ENCODE assay signal across 8 mouse cellular contexts in the genomic region with DNA sequence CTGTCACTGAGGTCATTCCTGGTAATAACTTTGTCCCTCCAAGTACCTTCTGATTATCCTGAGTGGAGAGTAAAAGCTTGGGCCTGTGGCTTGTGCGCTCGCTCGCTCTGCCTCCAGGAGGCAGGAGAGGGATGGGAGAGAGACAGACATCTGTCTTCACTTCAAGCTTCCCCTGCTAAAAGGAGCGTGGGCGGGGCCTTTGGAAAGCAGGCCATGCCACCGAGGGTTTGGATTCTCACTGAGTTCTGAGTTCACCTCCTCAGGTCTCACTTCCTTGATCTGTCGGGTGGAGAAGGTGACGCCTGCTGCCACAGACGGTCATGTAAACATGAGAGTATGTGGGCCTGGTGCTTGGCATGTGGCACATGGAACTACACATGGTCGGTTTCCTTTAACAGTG. TPM values are rescaled to one million over a fixed set of nuclear protein-coding genes. Genes with fewer than 3 reads are reported as not detected.
DNase-seq lines count a peak whose midpoint lies in the region; ATAC-seq and TF ChIP-seq lines count a peak whose summit lies in the region.

No protein-coding gene starts in this region.

- no peak for ATAC-seq in frontal cortex, adult (ENCODE audit: low TSS enrichment)

- no peaks in the 10 kb centered on the region for H3K27me3 ChIP-seq in heart, adult 2 months (ENCODE audit: control insufficient read depth, insufficient read depth, low read length)

- TF ChIP-seq POLR2A in heart, adult 2 months (IDR thresholded peaks at IDR 0.05; ENCODE audit: insufficient read depth, low read depth, low read length) = no peak

- peaks cover 6% of the 10 kb centered on the region; the same call in 1 of the 2 replicates for H3K79me2 ChIP-seq in heart, adult 2 months (replicated peaks; ENCODE audit: control insufficient read depth, insufficient read depth, low read length)

- peak; percentile 30 to 42 for DNase-seq in heart, adult 2 months
- no peak for DNase-seq in heart, postnatal 36 days
- peak; percentile 56 for DNase-seq in A20 (ENCODE audit: low read depth, low spot score)
- peak; percentile 58 for DNase-seq in brain, adult 2 months (ENCODE audit: low read depth, low spot score)
- DNase-seq in kidney, postnatal 36 days = peak; percentile 51 to 79
- DNase-seq in thymus, postnatal 0 days (ENCODE audit: low spot score) = peak; percentile 38
- DNase-seq in frontal cortex, postnatal 14 days (ENCODE audit: low spot score in 2 of 2) = no peak

- no peaks in the 10 kb centered on the region; the same call in 1 of the 2 replicates for H3K36me3 ChIP-seq in heart, adult 2 months (ENCODE audit: control insufficient read depth, insufficient read depth, low read length)

- no peak overlapping the region for H3K27ac ChIP-seq in heart, adult 2 months

- peak; percentile 64 for TF ChIP-seq CTCF in heart, adult 2 months (IDR thresholded peaks at IDR 0.05)

- TF ChIP-seq EP300 in heart, adult 2 months (IDR thresholded peaks at IDR 0.05; ENCODE audit: insufficient read depth, low read depth, low read length) = no peak

- H3K9ac ChIP-seq in heart, adult 2 months (ENCODE audit: low read depth, low read length) = no peak overlapping the region

- 57% methylated on average over 10 of the region's 10 CpGs for WGBS in heart, adult 2 months

- H3K4me3 ChIP-seq in heart, adult 2 months = no peak overlapping the region

- H3K4me1 ChIP-seq in heart, adult 2 months (ENCODE audit: control insufficient read depth, insufficient read depth, low read length) = peaks cover 2% of the 10 kb centered on the region; the same call in 1 of the 2 replicates

- intact Hi-C loops in heart, adult 2 months (cut with DNase I) = no loop called here
- intact Hi-C loops in heart, postnatal 36 days (cut with DNase I) = no loop called here

RNA-seq across cellular contexts. Expression of a gene that starts 6.8 kb away (rescaled TPM):
- 10 to 100 TPM in 1 of 2 experiments, 1 to 10 TPM in 1; 9.2 to 10.3 TPM for total RNA-seq in heart, adult 2 months (2021)
- 6.3 and 8.3 TPM in 2 replicates for polyA plus RNA-seq in heart, adult 2 months (2012; rRNA removed)
- 10 to 100 TPM in 1 of 2 experiments, 1 to 10 TPM in 1; 7.1 to 12.3 TPM for total RNA-seq in heart, postnatal 36 days (2021)
- polyA plus RNA-seq in thymus, postnatal 0 days (2015; fragmentation: Nextera tagmentation; extraction: Ambion mirVana) = 17.6 and 21.5 TPM in 2 replicates

RNA-seq across cellular contexts. Expression of a gene that starts 44.2 kb away (rescaled TPM):
- 10 to 100 TPM; 27.8 to 27.9 TPM for total RNA-seq in heart, adult 2 months (2021)
- 34.3 and 45.4 TPM in 2 replicates for polyA plus RNA-seq in heart, adult 2 months (2012; rRNA removed)
- 10 to 100 TPM; 30.4 to 31.8 TPM for total RNA-seq in heart, postnatal 36 days (2021)
- 7.3 and 8.2 TPM in 2 replicates for polyA plus RNA-seq in thymus, postnatal 0 days (2015; fragmentation: Nextera tagmentation; extraction: Ambion mirVana)

Comparison
In these comparisons a context has a peak if more than half of its experiments do, and no peak if none do; other contexts are left out.
1. DNase-seq: peak in heart, adult 2 months (2 of 2), A20 (single experiment), brain, adult 2 months (single experiment), kidney, postnatal 36 days (2 of 2) and thymus, postnatal 0 days (single experiment); none in heart, postnatal 36 days (0 of 2) and frontal cortex, postnatal 14 days (0 of 2).